Mouse (Mus musculus): ENCODE data around the gene Avpr2.

DNA sequence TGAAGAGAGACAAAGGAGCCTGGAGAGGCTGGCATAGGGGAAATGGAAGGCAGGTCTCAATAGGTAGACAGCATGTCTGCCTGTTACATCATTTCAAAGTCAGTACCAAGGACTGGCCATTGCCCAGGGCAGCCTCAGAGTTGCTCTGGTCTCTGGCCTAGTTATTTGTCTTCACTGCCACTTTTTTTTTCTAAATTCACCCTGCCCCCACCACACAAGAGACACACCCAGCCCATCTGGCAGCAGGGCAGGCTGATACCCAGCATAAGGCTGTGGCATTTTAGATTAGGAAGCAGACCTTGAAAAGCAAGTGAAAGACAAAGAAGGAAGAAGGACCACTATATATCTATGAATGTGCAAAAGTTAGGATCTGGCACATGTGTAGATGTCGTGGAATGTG is 24.1 kb upstream of the Avpr2 start:
- TF ChIP-seq CTCF (IDR thresholded peaks at IDR 0.05; ENCODE audit: extremely low read depth, insufficient read depth, low read length) = no peak
- no peak for TF ChIP-seq POLR2A (IDR thresholded peaks at IDR 0.05; ENCODE audit: extremely low read depth, insufficient read depth, low read length)
